8 mouse cellular contexts compared by ENCODE assay signal in genomic region chr10:43539746-43540310, GRCm38 (mm10). TPM values are rescaled to one million over a fixed set of nuclear protein-coding genes. Genes with fewer than 3 reads are reported as not detected.
DNase-seq lines count a peak whose midpoint lies in the region; ATAC-seq lines count a peak whose summit lies in the region.

No protein-coding gene starts in this region.

- H3K9me3 ChIP-seq in heart, embryonic 11.5 days (replicated peaks; ENCODE audit: control insufficient read depth, low read length), result no peaks in the 10 kb centered on the region
- no peaks in the 10 kb centered on the region for H3K9me3 ChIP-seq in forebrain, embryonic 16.5 days (ENCODE audit: control insufficient read depth, low read length)
- H3K9me3 ChIP-seq in liver, embryonic 13.5 days (replicated peaks), result no peaks in the 10 kb centered on the region

- peak overlapping the region; percentile 93 for H3K4me3 ChIP-seq in heart, embryonic 11.5 days (ENCODE audit: low read depth, low read length)
- peak overlapping the region; percentile 87 for H3K4me3 ChIP-seq in forebrain, embryonic 16.5 days (replicated peaks; ENCODE audit: low read length)
- H3K4me3 ChIP-seq in liver, embryonic 13.5 days (replicated peaks), result peak overlapping the region; percentile 91

- peak overlapping the region; percentile 87 for H3K27ac ChIP-seq in heart, embryonic 11.5 days (ENCODE audit: low read depth, low read length)
- no peak overlapping the region for H3K27ac ChIP-seq in forebrain, embryonic 16.5 days (ENCODE audit: low read length)
- peak overlapping the region; percentile 78 for H3K27ac ChIP-seq in liver, embryonic 13.5 days

- H3K36me3 ChIP-seq in heart, embryonic 11.5 days (ENCODE audit: control insufficient read depth, insufficient read depth, low read length), result peaks cover 5% of the 10 kb centered on the region
- no peaks in the 10 kb centered on the region for H3K36me3 ChIP-seq in forebrain, embryonic 16.5 days (ENCODE audit: control insufficient read depth, insufficient read depth)
- peaks cover 7% of the 10 kb centered on the region; the same call in 1 of the 2 replicates for H3K36me3 ChIP-seq in liver, embryonic 13.5 days

- peaks cover 7% of the 10 kb centered on the region for H3K4me1 ChIP-seq in heart, embryonic 11.5 days (ENCODE audit: control insufficient read depth, insufficient read depth, low read length)
- peaks cover 15% of the 10 kb centered on the region for H3K4me1 ChIP-seq in forebrain, embryonic 16.5 days (replicated peaks; ENCODE audit: control insufficient read depth, insufficient read depth, low read length)
- peaks cover 24% of the 10 kb centered on the region for H3K4me1 ChIP-seq in liver, embryonic 13.5 days (replicated peaks)

- peak overlapping the region; percentile 97 for H3K9ac ChIP-seq in heart, embryonic 11.5 days (ENCODE audit: low read depth, low read length)
- peak overlapping the region; percentile 88 for H3K9ac ChIP-seq in forebrain, embryonic 16.5 days (replicated peaks; ENCODE audit: low read depth, low read length)
- peak overlapping the region; percentile 92 for H3K9ac ChIP-seq in liver, embryonic 13.5 days

- intact Hi-C loops in left cerebral cortex, postnatal 10 days (cut with DNase I), result loop anchor here (2.0 kb wide), 1 partner anchor 59 kb away; no protein-coding TSS in a partner anchor

- DNase-seq in heart, adult 18-20 months, result no peak
- peak; percentile 54 for DNase-seq in MN1 (ENCODE audit: low spot score)
- DNase-seq in liver, embryonic 13.5 days, result no peak
- no peak for DNase-seq in T-cell, adult 2 months (ENCODE audit: low spot score)
- DNase-seq in left cerebral cortex, postnatal 10 days (ENCODE audit: extremely low spot score in 1 of 2, low spot score in 2 of 2), result no peak

- H3K4me2 ChIP-seq in heart, embryonic 11.5 days, result peak overlapping the region; percentile 82
- peak overlapping the region; percentile 78 for H3K4me2 ChIP-seq in forebrain, embryonic 16.5 days (ENCODE audit: low read length)
- peak overlapping the region; percentile 79 for H3K4me2 ChIP-seq in liver, embryonic 13.5 days

- no peaks in the 10 kb centered on the region for H3K27me3 ChIP-seq in heart, embryonic 11.5 days (ENCODE audit: control insufficient read depth, insufficient read depth, low read length)
- no peaks in the 10 kb centered on the region for H3K27me3 ChIP-seq in forebrain, embryonic 16.5 days (replicated peaks; ENCODE audit: control insufficient read depth, insufficient read depth, low read length)
- H3K27me3 ChIP-seq in liver, embryonic 13.5 days, result no peaks in the 10 kb centered on the region

- no peak for ATAC-seq in heart, embryonic 11.5 days (replicated peaks; ENCODE audit: insufficient number of reproducible peaks, low FRiP score, low TSS enrichment)
- ATAC-seq in forebrain, embryonic 16.5 days, result no peak
- no peak for ATAC-seq in liver, embryonic 13.5 days (ENCODE audit: low read depth)
- no peak for ATAC-seq in monocyte, adult 5-6 weeks (replicated peaks; ENCODE audit: insufficient number of reproducible peaks, low FRiP score, low TSS enrichment, poor library complexity, severe bottlenecking)

- 17% methylated on average over 12 of the region's 12 CpGs for WGBS in heart, embryonic 11.5 days (ENCODE audit: insufficient replicate concordance)
- WGBS in forebrain, embryonic 16.5 days, result 18% methylated on average over 12 of the region's 12 CpGs
- WGBS in liver, embryonic 13.5 days (ENCODE audit: insufficient replicate concordance), result 16% methylated on average over 12 of the region's 12 CpGs

RNA-seq across cellular contexts. Expression of gene 1700021F05Rik, which starts 1.0 kb away (rescaled TPM):
- 93.8 and 106 TPM in 2 replicates for polyA plus RNA-seq in heart, embryonic 11.5 days (2014; fragmentation: Nextera tagmentation; extraction: Ambion mirVana)
- total RNA-seq in heart, adult 18-20 months (2021), result 100 to 1,000 TPM; 121 to 126 TPM
- polyA plus RNA-seq in forebrain, embryonic 16.5 days (2015; fragmentation: Nextera tagmentation; extraction: Ambion mirVana), result 74.2 and 75.8 TPM in 2 replicates
- polyA plus RNA-seq in liver, embryonic 13.5 days (2015; fragmentation: Nextera tagmentation; extraction: Ambion mirVana), result 40.1 and 51.7 TPM in 2 replicates
- 40.7 to 52.8 TPM (median 51.9 TPM) in 3 replicates for total RNA-seq in monocyte, adult 5-6 weeks (2017)
- 10 to 100 TPM; 45.6 to 50.6 TPM for total RNA-seq in left cerebral cortex, postnatal 10 days (2021)

RNA-seq across cellular contexts. Expression of gene Gm9803, which starts 15.9 kb away (rescaled TPM):
- 11.5 and 22.7 TPM in 2 replicates for polyA plus RNA-seq in heart, embryonic 11.5 days (2014; fragmentation: Nextera tagmentation; extraction: Ambion mirVana)
- 1 to 10 TPM; 8.0 to 9.8 TPM for total RNA-seq in heart, adult 18-20 months (2021)
- 23.0 TPM in 2 replicates for polyA plus RNA-seq in forebrain, embryonic 16.5 days (2015; fragmentation: Nextera tagmentation; extraction: Ambion mirVana)
- 8.8 and 12.9 TPM in 2 replicates for polyA plus RNA-seq in liver, embryonic 13.5 days (2015; fragmentation: Nextera tagmentation; extraction: Ambion mirVana)
- 2.1 to 13.0 TPM (median 8.4 TPM) in 3 replicates for total RNA-seq in monocyte, adult 5-6 weeks (2017)
- not detected for total RNA-seq in left cerebral cortex, postnatal 10 days (2021)

RNA-seq across cellular contexts. Expression of gene Cd24a, which starts 38.3 kb away (rescaled TPM):
- 130 and 141 TPM in 2 replicates for polyA plus RNA-seq in heart, embryonic 11.5 days (2014; fragmentation: Nextera tagmentation; extraction: Ambion mirVana)
- 10 to 100 TPM in 1 of 2 experiments, 1 to 10 TPM in 1; 5.1 to 11.5 TPM for total RNA-seq in heart, adult 18-20 months (2021)
- polyA plus RNA-seq in forebrain, embryonic 16.5 days (2015; fragmentation: Nextera tagmentation; extraction: Ambion mirVana), result 918 and 1,051 TPM in 2 replicates
- polyA plus RNA-seq in liver, embryonic 13.5 days (2015; fragmentation: Nextera tagmentation; extraction: Ambion mirVana), result 899 and 1,125 TPM in 2 replicates
- total RNA-seq in monocyte, adult 5-6 weeks (2017), result 46.3 to 319 TPM (median 299 TPM) in 3 replicates
- total RNA-seq in left cerebral cortex, postnatal 10 days (2021), result 100 to 1,000 TPM; 118 to 160 TPM
